Mouse (Mus musculus): ENCODE measurements at regions not wholly inside any gene's neighbourhood (a gene's known extent, or its start where the extent isn't known, plus 50 kb on each side); places are given as distances from the start of the nearest gene placed in this dataset.

DNA sequence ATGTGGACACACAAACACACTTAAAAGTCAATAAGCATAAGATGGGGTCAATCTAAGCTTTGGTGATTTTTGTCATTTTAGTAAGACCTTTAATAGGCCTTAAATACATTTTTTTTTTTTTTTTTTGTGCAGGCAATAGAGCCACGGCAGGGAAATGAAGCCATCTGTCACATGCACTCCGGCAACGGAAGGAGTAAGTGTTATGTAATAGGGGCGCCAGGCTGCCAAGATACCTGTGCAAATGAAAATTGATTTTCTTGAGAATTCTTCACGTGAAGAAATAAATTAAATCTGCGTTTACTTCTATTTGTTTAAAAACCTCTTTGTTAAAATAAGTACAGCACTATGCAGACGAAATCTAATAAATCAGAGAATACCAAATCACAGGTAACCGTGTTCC, 54.6 kb upstream of the Card11 start:
- in situ Hi-C loops (cut with MboI, MseI) = no loop called here

DNA sequence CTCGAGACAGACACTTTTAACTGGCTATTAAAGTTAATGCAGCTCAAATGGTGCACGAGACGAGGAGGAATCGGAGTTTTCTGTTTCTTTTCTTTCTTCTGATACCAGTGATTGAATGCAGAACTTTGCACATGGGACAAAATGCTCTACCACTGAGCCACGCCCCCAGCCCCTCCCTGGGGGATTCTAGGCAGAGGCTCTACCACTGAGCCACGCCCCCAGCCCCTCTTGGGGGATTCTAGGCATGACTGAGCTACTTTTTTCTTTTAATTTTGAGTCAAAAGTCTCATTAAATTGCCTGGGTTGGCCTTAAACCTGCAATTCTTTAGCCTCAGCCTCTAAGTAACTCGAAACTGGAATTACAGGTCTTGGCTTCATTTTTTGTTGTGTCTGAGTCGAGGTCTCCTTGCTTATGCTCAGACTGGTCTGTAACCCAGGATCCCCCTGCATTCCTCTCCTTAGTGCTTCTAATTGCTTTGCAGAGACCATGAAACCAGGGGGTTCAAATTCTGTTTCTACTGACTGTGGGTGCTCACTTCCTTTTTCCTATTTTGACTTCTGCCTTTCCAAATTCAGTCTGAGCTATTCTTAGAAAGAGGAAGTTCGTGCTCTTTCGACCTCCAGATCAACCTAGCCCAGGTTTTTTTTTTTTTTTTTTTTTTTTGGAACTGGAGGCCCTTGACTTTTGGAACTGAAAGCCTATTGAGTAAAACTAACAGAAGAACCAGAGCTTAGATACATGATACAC, 55.4 kb upstream of the Card11 start:
- in situ Hi-C loops (cut with MboI, MseI) = no loop called here

DNA sequence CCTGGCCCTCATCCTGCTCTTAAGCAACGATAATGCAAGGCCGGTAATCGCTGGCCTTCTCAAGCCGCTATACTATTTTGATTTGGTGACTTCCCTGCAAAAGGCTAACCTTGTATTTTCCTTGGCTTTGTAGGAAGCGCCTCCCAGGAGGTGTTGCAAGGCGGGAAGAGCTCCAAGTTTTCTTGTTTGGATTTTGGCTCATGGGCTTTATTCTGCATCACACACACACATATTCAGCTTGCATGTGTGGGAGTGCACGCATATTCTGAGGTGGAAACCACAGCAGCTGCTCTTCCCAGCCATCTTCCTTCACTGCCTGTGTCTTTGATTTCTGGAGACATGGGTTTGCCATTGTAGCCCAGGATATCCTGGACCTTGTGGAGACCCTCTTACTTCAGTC, 57.8 kb upstream of the Card11 start:
- in situ Hi-C loops (cut with MboI, MseI) = no loop called here

DNA sequence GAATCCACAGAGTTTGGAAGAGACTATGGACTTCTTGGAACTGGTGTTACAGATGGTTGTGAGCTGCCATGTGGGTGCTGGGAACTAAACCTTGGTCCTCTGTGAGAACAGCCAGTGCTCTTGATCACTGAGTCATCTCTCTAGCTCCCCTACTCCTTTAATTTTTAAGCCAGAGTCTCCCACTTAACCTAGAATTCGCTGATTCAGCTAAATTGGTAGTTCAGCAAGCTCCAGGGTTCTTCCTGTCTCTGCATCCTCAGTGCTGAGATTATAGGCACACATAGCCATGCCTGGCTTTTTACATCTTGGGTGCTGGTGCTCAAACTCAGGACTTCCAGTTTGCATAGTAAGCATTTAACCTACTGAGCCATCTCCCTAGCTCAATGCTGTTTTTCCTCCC, 58.5 kb upstream of the Card11 start:
- in situ Hi-C loops (cut with MboI, MseI) = no loop called here

DNA sequence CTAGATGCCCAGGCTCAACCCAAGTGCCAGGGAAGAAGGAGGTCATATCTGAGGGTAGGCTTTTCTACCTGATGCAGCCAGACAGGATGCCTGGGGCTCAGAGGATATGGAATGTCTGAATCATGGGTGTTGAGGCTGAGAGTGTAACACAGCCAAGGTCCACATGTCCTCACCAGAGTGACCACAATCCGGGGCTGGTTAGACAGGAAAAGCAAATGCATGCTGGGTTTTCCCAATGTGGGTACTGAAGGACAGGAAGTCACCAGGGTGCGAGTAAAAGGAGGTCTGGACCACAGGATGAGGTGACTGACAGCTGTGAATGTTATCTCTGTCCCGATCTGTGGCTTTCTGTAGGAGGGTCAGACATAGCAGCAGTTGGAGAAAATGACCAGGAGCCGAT, 61.8 kb upstream of the Card11 start:
- in situ Hi-C loops (cut with MboI, MseI) = no loop called here

DNA sequence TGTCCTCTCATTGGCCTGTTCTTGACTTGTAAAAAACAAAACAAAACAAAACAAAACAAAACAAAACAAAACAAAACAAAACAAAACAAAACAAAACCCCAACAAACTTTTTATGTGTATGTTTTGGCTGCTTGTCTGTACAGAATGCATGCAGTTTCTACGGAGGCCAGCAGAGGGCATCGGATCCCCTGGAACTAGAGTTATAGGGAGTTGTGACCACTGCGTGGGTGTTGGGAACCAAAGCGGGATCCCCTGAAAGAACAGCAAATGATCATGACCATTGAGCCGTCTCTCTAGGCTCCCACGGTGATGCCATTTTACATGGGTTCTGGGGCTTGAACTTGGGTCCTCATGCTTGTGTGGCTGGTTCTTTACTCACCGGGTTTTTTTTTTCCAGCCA, 67.2 kb upstream of the Card11 start:
- in situ Hi-C loops (cut with MboI, MseI) = no loop called here

DNA sequence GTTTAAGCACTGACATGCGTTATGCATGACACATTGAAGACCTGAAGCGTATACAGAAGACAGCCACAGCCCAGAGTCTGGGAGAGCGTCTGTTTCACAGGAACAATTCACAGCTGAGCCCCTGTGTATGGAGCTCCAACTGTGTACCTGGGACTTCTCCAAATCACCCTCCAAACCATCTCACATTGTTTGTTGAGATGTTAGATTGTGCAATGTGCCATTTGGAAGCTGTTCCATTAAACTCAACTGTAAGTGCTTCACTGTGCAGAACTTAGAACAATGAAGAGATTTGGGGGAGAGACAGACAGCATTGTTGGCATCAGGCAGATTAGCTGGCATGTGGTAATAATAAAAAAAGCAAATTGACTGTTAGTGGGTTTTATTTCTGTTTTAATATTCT, 74.1 kb upstream of the Card11 start:
- in situ Hi-C loops (cut with MboI, MseI) = loop anchor here (10.0 kb wide), 1 partner anchor 510 kb away; the partner anchor contains the start of gene Grifin

DNA sequence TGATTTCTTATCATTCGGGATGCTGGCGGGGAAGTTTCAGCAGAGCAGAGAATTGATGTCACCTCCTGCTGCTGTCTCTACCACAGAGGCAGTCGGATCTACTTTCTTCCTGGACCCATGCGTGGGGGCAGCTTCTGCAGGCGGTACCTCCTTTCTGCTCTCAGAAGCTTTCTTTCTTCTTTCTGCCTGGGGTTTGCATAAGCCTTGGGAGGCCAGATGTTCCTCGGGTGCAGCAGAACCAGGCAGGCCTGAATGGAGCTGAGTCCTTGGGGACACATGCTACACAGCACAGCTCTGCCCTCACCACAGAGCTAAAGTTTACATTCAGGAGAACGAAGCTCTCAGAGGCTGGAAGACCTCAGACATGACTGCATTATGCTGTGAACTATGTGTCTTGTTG, 75.8 kb upstream of the Card11 start:
- in situ Hi-C loops (cut with MboI, MseI) = loop anchor here (10.0 kb wide), 1 partner anchor 511 kb away; the partner anchor contains the start of gene Grifin

DNA sequence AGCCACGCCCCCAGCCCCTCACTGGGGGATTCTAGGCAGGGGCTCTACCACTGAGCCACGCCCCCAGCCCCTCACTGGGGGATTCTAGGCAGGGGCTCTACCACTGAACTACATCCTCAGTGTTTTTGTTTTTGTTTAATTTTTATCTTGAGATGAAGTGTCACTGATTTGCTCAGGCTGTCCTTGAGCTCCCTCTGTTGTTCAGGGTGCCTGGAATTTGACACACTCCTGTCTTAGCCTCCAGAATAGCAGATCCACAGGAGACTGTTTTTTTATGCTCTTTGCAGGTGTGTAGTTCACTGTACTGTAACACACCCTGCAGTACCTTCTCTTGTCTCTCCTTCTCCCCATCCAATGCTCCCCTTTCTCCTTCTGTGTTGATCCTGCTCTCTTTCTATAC, 76.6 kb upstream of the Card11 start:
- in situ Hi-C loops (cut with MboI, MseI) = loop anchor here (10.0 kb wide), 1 partner anchor 512 kb away; the partner anchor contains the start of gene Grifin

DNA sequence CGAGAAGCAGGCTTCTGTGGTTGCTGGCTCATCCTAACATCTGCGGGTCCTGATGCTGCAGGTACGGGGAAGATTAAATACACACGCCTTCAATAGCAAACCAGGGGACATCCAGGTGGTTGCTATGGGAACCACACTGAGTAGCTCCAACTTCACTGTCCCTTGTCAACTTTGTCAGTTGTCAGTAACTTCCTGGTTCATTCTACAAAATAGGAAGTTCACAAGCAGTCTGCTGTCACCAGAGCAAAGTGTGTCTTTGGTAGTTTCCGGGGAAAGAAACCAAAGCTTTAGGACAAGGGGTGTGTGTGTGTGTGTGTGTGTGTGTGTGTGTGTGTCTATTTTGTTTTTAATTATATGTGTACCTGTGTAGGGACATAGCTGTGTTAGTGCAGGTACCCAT, 80.5 kb upstream of the Card11 start:
- in situ Hi-C loops (cut with MboI, MseI) = no loop called here

DNA sequence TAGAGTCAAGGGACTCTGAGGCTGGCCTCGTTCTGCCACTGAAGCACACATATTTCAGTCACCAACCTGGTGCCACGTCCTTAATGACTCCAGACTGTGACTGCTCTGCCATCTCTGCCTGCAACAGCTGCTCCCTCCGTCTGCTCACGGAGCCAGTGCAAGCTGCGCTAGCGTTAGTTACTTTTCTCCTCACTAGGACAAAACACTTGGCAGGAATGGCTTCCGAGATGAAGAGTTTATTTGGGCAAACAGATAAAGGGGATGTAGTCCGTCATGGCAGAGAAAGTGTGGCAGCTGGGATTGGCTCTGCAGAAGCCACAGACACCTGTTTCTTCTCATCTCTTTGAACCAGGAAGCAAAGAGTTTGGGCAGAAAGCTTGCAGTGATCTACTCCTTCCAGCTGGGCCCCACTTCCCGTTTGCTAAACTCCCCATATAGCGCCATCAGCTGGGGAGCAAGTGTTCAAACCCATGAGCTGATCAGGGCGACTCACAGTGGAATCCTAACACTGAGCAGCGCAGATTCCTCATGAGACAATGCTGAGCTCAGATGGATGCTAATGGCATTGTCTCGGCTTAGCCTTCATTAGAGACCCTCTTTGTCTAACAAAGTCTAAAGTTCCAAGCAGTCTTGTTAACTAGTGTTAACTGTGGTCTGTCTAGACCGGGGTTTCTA, 83.8 kb upstream of the Card11 start:
- in situ Hi-C loops (cut with MboI, MseI) = no loop called here

DNA sequence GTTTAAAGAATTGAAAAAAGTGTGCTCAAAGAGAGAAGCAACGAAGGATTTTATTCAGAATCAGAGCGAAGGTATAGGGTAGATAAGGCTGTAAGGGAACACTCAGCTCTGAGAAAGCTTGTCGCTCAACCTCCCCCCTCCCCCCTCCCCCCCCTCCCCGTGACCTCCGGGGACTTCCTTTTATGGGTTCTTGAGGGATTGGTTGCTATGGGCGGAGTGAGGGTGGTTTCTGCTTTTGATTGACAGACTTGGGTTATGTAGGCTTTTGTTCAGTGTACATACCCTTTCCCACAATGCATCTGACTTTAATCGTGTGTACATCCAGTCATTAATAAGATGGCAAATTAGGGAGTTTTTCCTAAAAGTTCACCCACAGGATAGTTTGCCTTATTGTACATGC, 84.4 kb upstream of the Card11 start:
- in situ Hi-C loops (cut with MboI, MseI) = no loop called here

DNA sequence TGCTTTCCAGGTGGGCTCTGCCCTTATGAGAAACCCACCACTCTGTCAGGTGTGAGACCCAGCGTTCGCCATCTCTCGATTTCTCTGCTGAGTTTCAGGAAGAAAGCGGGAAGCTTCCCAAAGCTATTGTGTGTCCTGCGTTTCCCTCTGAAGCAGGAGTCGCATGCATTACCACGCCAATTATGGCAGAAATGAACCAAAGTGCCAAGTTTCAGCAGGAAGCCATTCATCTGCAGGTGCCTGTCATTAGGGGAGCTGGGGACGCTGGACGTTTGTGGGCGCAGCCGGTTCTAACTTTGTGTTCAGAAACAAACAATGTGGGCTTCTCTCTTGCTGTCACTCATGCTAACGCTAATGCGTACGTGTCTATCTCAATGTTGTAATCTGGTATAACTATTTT, 91.3 kb upstream of the Card11 start:
- in situ Hi-C loops (cut with MboI, MseI) = no loop called here

DNA sequence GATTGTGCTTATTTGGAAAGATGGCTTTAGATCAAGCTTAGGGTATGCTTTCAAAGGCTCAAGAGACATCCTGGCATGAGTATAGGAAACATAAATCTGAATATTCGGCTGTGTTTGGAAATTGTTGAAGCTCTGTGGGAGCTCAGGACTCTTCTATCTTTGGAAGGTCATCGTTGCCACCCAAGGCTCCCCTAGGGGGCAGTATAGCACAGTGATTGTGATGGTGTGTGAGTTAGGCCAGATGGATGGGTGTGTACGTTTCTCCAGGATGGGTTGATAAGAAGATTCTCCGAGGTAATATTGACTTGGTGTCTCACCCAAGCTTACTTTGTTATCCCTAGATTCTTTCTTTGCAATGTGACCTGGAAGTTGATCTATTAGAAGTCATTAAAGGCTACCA, 93.3 kb upstream of the Card11 start:
- in situ Hi-C loops (cut with MboI, MseI) = no loop called here

DNA sequence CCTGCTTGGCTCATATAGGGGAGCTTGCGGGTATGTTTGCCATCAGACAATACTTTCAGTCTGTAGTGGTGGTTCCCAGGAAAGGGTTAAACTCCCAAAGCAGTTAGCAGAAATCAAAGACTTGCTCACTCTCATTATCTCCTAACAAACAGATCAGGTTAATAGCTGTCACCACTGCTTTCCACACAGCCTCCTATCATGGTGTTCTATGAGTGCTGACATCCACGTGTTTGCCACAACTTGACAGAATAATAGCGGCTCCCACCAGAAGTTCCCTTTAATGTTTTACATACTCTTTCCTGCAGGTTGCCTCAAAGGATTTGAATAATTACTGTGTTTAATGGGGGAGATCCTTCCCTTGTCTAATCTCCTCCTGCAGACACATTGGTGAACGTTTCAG, 97.5 kb upstream of the Card11 start:
- in situ Hi-C loops (cut with MboI, MseI) = no loop called here

DNA sequence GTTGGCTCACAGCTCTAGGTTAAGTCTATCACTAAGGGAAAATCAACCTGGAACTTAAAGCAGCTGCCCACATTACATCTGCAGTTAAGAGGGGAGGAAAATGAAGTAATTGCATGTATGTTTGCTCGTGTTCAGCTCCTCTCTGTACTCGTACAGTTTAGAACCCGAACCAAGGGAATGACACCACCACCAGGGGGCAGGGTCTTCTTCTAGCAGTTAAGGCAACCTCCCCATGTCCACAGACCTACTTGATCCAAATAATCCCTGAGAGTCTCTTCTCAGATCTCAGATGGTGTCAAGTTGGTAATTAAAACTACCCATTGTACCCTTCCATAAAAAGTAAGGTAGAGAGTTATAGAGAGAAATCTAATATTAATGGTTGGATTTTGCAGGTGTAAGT, 111.3 kb upstream of the Card11 start:
- in situ Hi-C loops (cut with MboI, MseI) = no loop called here

DNA sequence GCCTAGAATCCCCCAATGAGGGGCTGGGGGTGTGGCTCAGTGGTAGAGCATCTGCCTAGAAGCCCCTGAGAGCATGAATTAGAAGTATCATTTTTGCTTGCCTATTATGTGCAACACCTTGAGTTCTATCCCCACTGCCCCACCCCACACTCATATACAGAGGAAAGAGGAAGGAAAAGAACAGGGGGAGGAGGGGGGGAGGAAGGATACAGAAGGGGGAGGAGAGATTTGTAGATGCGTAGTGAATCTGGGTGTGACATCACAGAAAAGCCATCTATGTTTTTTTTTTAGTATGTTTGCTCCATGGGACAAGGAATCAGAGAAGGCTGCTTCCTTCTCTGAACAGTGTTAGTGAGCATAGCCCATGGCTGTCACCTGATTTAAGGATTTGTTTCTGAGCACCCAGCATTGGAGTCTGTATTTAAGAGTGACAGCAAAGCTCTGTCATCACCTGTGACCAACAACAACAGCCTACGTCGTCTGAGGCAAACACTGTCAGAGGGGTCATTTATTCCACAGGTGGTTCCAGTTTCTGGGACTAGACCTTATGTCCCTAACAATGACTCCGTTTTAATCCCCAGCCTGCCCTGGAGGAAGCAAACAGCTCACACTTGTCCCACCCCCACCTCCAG, 115.0 kb upstream of the Card11 start:
- in situ Hi-C loops (cut with MboI, MseI) = no loop called here

DNA sequence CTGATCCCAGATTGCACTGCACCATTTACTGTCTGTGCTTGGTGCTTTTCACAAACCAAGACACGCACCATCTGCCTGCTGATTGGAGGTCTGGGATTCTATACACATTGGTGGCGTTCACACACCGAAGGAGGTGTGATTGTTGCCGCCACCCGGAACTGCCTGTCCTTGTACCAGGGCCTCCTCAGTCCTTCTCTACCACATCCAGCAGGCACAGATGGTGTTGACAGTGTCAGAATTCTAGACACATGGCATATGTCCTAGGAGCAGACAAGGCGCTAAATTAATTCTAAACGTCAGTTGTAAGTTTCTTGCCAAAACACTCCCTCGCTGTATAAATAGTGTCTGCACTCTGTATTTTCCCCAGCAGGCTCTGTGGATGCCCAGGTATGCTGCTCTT, 115.6 kb upstream of the Card11 start:
- in situ Hi-C loops (cut with MboI, MseI) = no loop called here

DNA sequence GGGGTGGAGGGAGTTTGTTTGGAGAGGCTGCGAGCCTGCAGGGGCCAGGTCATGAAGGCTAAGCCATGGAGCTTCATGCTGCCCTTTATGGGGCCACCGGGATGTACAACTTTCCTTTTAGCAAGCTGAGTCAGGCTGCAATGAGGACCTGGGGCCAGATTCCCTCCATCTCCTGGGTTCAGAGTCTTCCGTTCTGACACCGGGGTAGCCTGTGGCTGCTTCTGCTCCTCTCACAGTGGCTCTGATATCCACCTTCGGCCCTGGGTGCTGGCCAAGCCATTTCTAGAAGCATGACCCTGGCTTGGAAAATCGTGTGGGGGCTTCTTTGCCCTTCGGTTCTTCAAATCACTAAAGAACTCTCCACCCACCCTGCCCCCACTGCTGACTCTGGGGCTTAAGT, 115.4 kb upstream of the Sdk1 start:
- in situ Hi-C loops (cut with MboI, MseI) = no loop called here

DNA sequence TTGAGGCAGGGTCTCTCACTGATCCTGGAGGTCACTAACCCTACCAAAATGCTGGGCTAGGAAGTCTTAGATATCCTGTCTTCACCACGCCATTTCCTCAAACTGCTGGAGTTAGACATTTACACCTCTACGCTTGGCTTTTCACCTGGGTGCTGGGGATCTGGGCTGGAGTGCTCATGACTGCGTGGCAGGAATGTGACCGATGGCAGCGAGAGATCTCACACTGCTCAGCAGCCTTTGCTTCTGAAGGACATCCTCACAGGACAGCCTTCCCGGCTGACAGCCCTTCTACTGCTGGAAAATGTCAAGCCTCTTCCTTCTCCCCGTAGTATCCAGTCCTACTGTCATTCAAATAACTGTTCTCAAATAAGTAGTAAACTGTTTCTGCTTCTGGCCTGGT, 114.8 kb upstream of the Sdk1 start:
- in situ Hi-C loops (cut with MboI, MseI) = no loop called here

DNA sequence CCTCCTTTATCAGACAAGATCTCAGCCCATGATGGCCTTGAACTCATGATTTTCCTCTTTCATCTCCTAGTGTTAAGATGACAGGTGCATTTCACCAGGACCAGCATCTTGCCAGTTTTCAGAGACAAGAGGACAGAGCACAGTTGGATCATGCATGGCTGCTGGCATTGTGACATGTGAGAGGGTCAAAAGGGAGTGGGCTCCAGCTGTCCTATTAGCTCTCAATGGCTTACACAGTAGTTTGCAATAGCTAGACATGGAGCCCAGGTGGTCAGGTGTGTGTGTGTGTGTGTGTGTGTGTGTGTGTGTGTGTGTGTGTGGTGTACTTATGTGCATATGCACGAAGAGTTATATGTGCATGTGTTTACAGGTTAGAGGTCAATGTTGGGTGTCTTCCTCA, 110.3 kb upstream of the Sdk1 start:
- in situ Hi-C loops (cut with MboI, MseI) = no loop called here

DNA sequence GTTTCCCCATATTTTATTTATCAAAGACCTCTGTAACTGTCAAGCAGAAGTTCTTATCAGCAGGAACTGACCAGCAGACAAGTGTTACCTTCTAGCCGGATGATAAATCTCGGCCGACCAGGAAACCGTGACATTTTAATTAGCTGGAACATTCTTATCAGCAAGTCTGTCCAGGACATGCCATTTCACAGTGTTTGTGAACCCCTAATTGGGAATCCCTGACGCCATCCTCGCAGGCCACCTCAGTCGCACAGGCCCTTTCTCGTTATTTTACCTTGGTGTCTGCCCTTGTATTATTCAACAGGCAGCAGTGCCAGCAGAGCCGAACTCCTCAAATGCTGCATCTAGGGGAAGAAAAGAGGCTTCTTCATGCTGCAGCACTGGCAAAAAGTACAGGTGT, 109.4 kb upstream of the Sdk1 start:
- in situ Hi-C loops (cut with MboI, MseI) = no loop called here

DNA sequence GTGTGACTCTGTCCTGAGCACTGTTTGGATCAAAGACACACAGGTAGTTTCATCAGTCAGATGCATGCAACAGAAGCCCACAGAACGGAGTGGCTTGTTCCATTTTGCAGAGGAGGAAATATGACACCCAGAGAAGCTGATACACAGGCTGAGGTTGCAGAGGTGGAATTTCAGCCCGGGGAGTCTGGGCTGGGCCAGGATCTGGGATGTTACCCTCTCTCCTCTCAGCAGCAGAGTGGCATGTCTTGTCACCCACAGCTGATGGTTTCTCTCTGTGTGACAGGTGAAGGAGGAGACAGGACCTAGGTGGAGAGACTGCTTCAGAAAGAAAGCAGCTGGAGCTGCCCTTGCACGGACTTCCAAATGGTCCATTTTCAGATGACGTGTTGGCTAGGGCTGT, 105.1 kb upstream of the Sdk1 start:
- in situ Hi-C loops (cut with MboI, MseI) = no loop called here

Data from regulatory T cell (primary cell).